ENCODE assay signal across 24 mouse cellular contexts in genomic region chr1:182523692-182524091, GRCm38 (mm10). TPM values are rescaled to one million over a fixed set of nuclear protein-coding genes. Genes with fewer than 3 reads are reported as not detected.
A peak's percentile ranks its signal among the peaks of the same experiment; 100 is the strongest.
DNase-seq lines count a peak whose midpoint lies in the region; ATAC-seq and TF ChIP-seq lines count a peak whose summit lies in the region.
"Had no signal": no experiment of that assay in that cellular context is flagged by ENCODE, and none has a peak within 500 bp of the region (broad histone marks: within the 10 kb centered on the region; RNA-seq: fewer than 3 reads in every experiment).

No protein-coding gene starts in this region.

- ATAC-seq in heart, embryonic 11.5 days (replicated peaks; ENCODE audit: insufficient number of reproducible peaks, low FRiP score, low TSS enrichment): no peak
- no peak for ATAC-seq in liver, embryonic 12.5 days
- ATAC-seq: activated CD4-positive, CD25-positive, alpha-beta regulatory T cell, adult 4 months; CD4-positive, CD25-positive, alpha-beta regulatory T cell, adult 4 months; Patski had no signal

- peaks cover 34% of the 10 kb centered on the region for H3K4me1 ChIP-seq in heart, embryonic 11.5 days (ENCODE audit: control insufficient read depth, insufficient read depth, low read length)
- H3K4me1 ChIP-seq in MEL (ENCODE audit: control insufficient read depth in 1 of 2, insufficient read depth in 2 of 2, low read length in 2 of 2): peaks cover 6 to 58% of the 10 kb centered on the region in 2 experiments
- H3K4me1 ChIP-seq in liver, embryonic 12.5 days: peaks cover 14% of the 10 kb centered on the region

- H3K27me3 ChIP-seq in heart, embryonic 11.5 days (ENCODE audit: control insufficient read depth, insufficient read depth, low read length): no peaks in the 10 kb centered on the region
- H3K27me3 ChIP-seq in MEL (ENCODE audit: control insufficient read depth in 1 of 2, insufficient read depth in 2 of 2, low read length in 2 of 2): no peaks in the 10 kb centered on the region
- peaks cover 29% of the 10 kb centered on the region for H3K27me3 ChIP-seq in liver, embryonic 12.5 days (replicated peaks)
- H3K27me3 ChIP-seq: Patski had no signal

- H3K4me3 ChIP-seq in heart, embryonic 11.5 days (ENCODE audit: low read depth, low read length): no peak overlapping the region
- no peak overlapping the region for H3K4me3 ChIP-seq in MEL (ENCODE audit: control insufficient read depth in 1 of 2, insufficient read depth in 1 of 2, low read depth in 2 of 2, low read length in 2 of 2)
- no peak overlapping the region for H3K4me3 ChIP-seq in liver, embryonic 12.5 days

- H3K4me2 ChIP-seq in heart, embryonic 11.5 days: no peak overlapping the region
- no peak overlapping the region for H3K4me2 ChIP-seq in liver, embryonic 12.5 days

- H3K36me3 ChIP-seq in heart, embryonic 11.5 days (ENCODE audit: control insufficient read depth, insufficient read depth, low read length): no peaks in the 10 kb centered on the region
- peaks cover 0 to 5% of the 10 kb centered on the region in 2 experiments; a peak in 2 of 4 replicates for H3K36me3 ChIP-seq in MEL (ENCODE audit: control insufficient read depth in 1 of 2, insufficient read depth in 2 of 2, low read length in 2 of 2)
- no peaks in the 10 kb centered on the region for H3K36me3 ChIP-seq in liver, embryonic 12.5 days
- H3K36me3 ChIP-seq: G1E had no signal

- 61% methylated on average over 3 of the region's 3 CpGs for WGBS in heart, embryonic 11.5 days (ENCODE audit: insufficient replicate concordance)
- WGBS in liver, embryonic 12.5 days (ENCODE audit: insufficient replicate concordance): 24% methylated on average over 3 of the region's 3 CpGs

- H3K79me2 ChIP-seq in MEL (ENCODE audit: control insufficient read depth, insufficient read depth, low read length, poor library complexity): no peaks in the 10 kb centered on the region

- H3K27ac ChIP-seq in heart, embryonic 11.5 days (ENCODE audit: low read depth, low read length): no peak overlapping the region
- H3K27ac ChIP-seq in MEL (ENCODE audit: control insufficient read depth, low read depth, low read length): no peak overlapping the region
- no peak overlapping the region for H3K27ac ChIP-seq in liver, embryonic 12.5 days

- DNase-seq in heart, adult 11 months: peak; percentile 72
- peak; percentile 62 for DNase-seq in 416B (ENCODE audit: low read depth)
- peak; percentile 32 for DNase-seq in MEL (ENCODE audit: low read depth, low spot score)
- no peak for DNase-seq in cerebellum, postnatal 10 days
- DNase-seq: adrenal gland, adult 2 months; adrenal gland, adult 8-10 months; adrenal gland, postnatal 10 days; adrenal gland, postnatal 14 days; adrenal gland, postnatal 25 days; adrenal gland, postnatal 36 days; B cell, adult 2 months; cerebellum, adult 11 months; cerebellum, adult 11-12 months; cerebellum, adult 18-20 months; cerebellum, adult 8-10 months had no signal

- peak in 1 of 2 experiments; percentile 38; a peak in 2 of 4 replicates for TF ChIP-seq EP300 in MEL (IDR thresholded peaks at IDR 0.05; ENCODE audit: low read depth in 1 of 2, low read length in 2 of 2)

- TF ChIP-seq POLR2A in MEL (IDR thresholded peaks at IDR 0.05; ENCODE audit: control insufficient read depth in 1 of 2, insufficient read depth in 1 of 2, low read depth in 1 of 2, low read length in 2 of 2, poor library complexity in 1 of 2): no peak

- TF ChIP-seq CTCF in MEL (IDR thresholded peaks at IDR 0.05 in 2 of 3, conservative IDR thresholded peaks at IDR 0.05 in 1 of 3; ENCODE audit: control insufficient read depth in 1 of 3, insufficient read depth in 1 of 3, low read depth in 2 of 3, low read length in 3 of 3, poor library complexity in 1 of 3, severe bottlenecking in 1 of 3): no peak

- H3K9me3 ChIP-seq in heart, embryonic 11.5 days (replicated peaks; ENCODE audit: control insufficient read depth, low read length): no peaks in the 10 kb centered on the region
- no peaks in the 10 kb centered on the region for H3K9me3 ChIP-seq in MEL (replicated peaks; ENCODE audit: insufficient read depth, low read length)
- H3K9me3 ChIP-seq in liver, embryonic 12.5 days (replicated peaks): no peaks in the 10 kb centered on the region
- H3K9me3 ChIP-seq: G1E had no signal

- TF ChIP-seq RAD21 in MEL (IDR thresholded peaks at IDR 0.05; ENCODE audit: low read depth, low read length): no peak

- H3K9ac ChIP-seq in heart, embryonic 11.5 days (ENCODE audit: low read depth, low read length): no peak overlapping the region
- no peak overlapping the region for H3K9ac ChIP-seq in MEL (ENCODE audit: control insufficient read depth, low read depth, low read length, poor library complexity, severe bottlenecking)
- H3K9ac ChIP-seq in liver, embryonic 12.5 days: no peak overlapping the region

TF ChIP-seq in MEL, 35 proteins besides CTCF, POLR2A, EP300 and RAD21:
- TF ChIP-seq GABPA (IDR thresholded peaks at IDR 0.05; ENCODE audit: low read depth, low read length) (no peak), GATA1 (IDR thresholded peaks at IDR 0.05; ENCODE audit: low read depth, low read length) (peak; percentile 34; the same call in 1 of the 2 replicates), ZC3H11A (IDR thresholded peaks at IDR 0.05; ENCODE audit: low read depth, low read length) (no peak), CHD1 (IDR thresholded peaks at IDR 0.05; ENCODE audit: low read depth, low read length) (no peak), HCFC1 (IDR thresholded peaks at IDR 0.05; ENCODE audit: low read depth, low read length) (no peak), NELFE (IDR thresholded peaks at IDR 0.05; ENCODE audit: low read depth, low read length) (no peak), TBP (IDR thresholded peaks at IDR 0.05; ENCODE audit: low read depth, low read length) (no peak), USF2 (IDR thresholded peaks at IDR 0.05; ENCODE audit: borderline replicate concordance in 1 of 2, insufficient read depth in 1 of 2, low read depth in 1 of 2, low read length in 2 of 2) (no peak), ZNF384 (IDR thresholded peaks at IDR 0.05; ENCODE audit: low read depth, low read length) (no peak), NRF1 (IDR thresholded peaks at IDR 0.05; ENCODE audit: insufficient read depth, low read depth, low read length, poor library complexity, severe bottlenecking) (no peak), TAL1 (IDR thresholded peaks at IDR 0.05; ENCODE audit: low read length) (peak; percentile 67), TCF12 (IDR thresholded peaks at IDR 0.05; ENCODE audit: low read depth, low read length) (peak; percentile 44; the same call in 1 of the 2 replicates)

RNA-seq across cellular contexts. Expression of gene Capn2, which starts 6.3 kb away (rescaled TPM):
- 68.1 and 83.7 TPM in 2 replicates for polyA plus RNA-seq in heart, embryonic 11.5 days (2014; fragmentation: Nextera tagmentation; extraction: Ambion mirVana)
- total RNA-seq in MEL (2012; rRNA removed): 10.6 and 13.6 TPM in 2 replicates
- 10 to 100 TPM in 1 of 2 experiments, not detected in 1; 19.3 TPM for polyA plus RNA-seq in MEL (2012; ENCODE audit: insufficient read depth in 1 of 2, insufficient read length in 2 of 2, low read depth in 1 of 2, low replicate concordance in 2 of 2, missing spikeins in 1 of 2)
- polyA plus RNA-seq in liver, embryonic 12.5 days (2016; fragmentation: Nextera tagmentation; extraction: Ambion mirVana): 35.4 and 36.6 TPM in 2 replicates
- polyA plus RNA-seq: G1E had no signal

RNA-seq across cellular contexts. Expression of gene Capn8, which starts 41.1 kb away (rescaled TPM):
- not detected in 2 replicates for polyA plus RNA-seq in heart, embryonic 11.5 days (2014; fragmentation: Nextera tagmentation; extraction: Ambion mirVana)
- total RNA-seq in MEL (2012; rRNA removed): not detected in 2 replicates
- not detected for polyA plus RNA-seq in MEL (2012; ENCODE audit: insufficient read depth in 1 of 2, insufficient read length in 2 of 2, low read depth in 1 of 2, low replicate concordance in 2 of 2, missing spikeins in 1 of 2)
- not detected in 2 replicates for polyA plus RNA-seq in liver, embryonic 12.5 days (2016; fragmentation: Nextera tagmentation; extraction: Ambion mirVana)
- total RNA-seq: adrenal gland, postnatal 10 days; CH12.LX; ES-E14; G1E had no signal
- polyA plus RNA-seq: adrenal gland, adult 2 months; C2C12; CD4-positive, CD25-positive, alpha-beta regulatory T cell, adult 4 months; G1E had no signal

Comparison
In these comparisons a context has a peak if more than half of its experiments do, and no peak if none do; other contexts are left out.
1. DNase-seq: peak in heart, adult 11 months (single experiment), 416B (single experiment) and MEL (single experiment); none in cerebellum, postnatal 10 days (0 of 2).